Mouse (Mus musculus): Measurements from ENCODE around the gene Fcrl6. TPM values are rescaled to one million over a fixed set of nuclear protein-coding genes. Genes with fewer than 3 reads are reported as not detected.
A peak's percentile ranks its signal among the peaks of the same experiment; 100 is the strongest.

Gene Fcrl6
- total RNA-seq, 2 experiments from 2014 or later: not detected

DNA sequence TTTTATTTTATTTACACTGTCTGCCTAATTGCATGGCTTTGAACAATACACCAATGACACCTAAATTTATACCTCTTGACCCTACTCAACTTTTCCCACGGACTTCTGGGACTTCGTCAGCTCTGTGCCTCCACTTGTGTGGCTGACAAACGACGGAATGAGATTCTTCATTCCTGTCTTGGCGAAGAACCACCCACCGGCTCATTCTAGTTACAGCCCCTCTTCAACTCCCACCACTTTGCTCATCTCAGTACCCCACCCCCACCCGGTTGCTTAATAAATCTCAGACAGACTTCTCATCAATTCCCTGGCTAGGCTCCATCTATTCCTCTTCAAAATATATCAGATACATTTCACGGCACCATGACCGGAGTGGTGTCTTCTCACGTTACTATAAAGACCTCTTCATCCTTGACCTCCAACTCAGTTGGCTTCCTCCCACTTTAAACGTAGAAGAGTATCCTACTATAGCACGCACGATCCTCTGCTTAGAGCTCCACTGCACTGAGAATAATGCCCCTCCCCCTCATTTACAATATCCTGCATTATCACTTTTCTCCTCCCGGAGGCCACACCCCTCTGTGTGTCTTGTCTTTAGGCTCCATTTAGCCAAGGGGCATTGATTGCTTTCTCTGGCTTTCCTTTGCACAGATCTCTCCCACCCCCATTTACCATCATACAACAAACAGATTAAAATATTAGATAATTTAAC, 15.2 kb upstream of the Fcrl6 start:
- no peak for DNase-seq
- intact Hi-C loops (cut with DNase I; ENCODE audit: low total_unique reads): loop anchor here (5.0 kb wide), 1 partner anchor 85 kb away; no protein-coding TSS in a partner anchor

GRCm38 (mm10) chr1:172616537-172617300, 14.4 kb upstream of the Fcrl6 start:
- DNase-seq: no peak
- intact Hi-C loops (cut with DNase I; ENCODE audit: low total_unique reads): loop anchor here (5.0 kb wide), 1 partner anchor 84 kb away; no protein-coding TSS in a partner anchor

GRCm38 (mm10) chr1:172615412-172615811, 13.1 kb upstream of the Fcrl6 start:
- intact Hi-C loops (cut with DNase I; ENCODE audit: low total_unique reads): loop anchor here (5.0 kb wide), 1 partner anchor 83 kb away; no protein-coding TSS in a partner anchor
- DNase-seq: no peak

- intact Hi-C loops (cut with DNase I; ENCODE audit: low total_unique reads): loop anchor here (5.0 kb wide), 1 partner anchor 82 kb away; no protein-coding TSS in a partner anchor
- no peak for DNase-seq
Observed at GRCm38 (mm10) chr1:172614654-172615053, 12.3 kb upstream of the Fcrl6 start.

DNA sequence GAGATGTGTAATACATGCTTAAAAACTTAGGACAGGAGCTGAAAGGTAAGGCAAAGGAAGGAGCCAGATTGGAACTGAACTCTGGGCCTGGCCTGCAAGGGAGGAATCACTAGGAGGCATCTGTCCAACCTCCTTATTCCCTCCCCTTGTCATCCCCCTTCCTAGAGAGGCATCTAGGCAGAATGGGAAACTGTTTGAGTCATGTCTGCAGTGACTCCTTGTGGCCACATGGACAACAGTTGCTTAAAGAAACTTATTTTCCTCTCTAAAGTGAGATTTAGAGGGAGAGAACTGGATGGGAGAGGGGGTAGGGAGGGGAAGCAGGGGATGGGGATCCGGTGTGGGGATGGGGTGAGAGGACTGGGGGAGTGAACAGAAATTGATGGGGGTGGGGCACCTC, 10.4 kb upstream of the Fcrl6 start:
- intact Hi-C loops (cut with DNase I; ENCODE audit: low total_unique reads): no loop called here
- no peak for DNase-seq

DNA sequence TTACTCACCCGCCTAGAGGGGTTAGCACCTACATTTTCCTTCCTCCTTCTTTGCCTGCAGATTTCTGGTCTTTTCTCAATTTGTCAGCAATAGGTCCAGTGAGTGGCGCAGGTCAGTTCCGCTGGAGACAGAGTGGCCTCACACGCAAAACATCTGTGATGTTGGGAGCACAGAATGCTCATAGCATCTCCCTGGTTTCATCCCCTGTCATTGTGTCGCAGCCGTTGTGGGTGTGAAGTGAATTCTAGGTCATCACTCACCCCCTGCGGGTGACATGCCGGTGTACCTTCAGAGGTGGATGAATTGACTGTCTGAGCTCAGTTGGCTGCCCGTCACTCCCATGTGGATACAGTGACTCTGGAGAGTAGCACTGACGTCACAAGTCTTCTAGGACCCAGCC, 9.0 kb upstream of the Fcrl6 start:
- intact Hi-C loops (cut with DNase I; ENCODE audit: low total_unique reads): no loop called here
- DNase-seq: no peak

DNA sequence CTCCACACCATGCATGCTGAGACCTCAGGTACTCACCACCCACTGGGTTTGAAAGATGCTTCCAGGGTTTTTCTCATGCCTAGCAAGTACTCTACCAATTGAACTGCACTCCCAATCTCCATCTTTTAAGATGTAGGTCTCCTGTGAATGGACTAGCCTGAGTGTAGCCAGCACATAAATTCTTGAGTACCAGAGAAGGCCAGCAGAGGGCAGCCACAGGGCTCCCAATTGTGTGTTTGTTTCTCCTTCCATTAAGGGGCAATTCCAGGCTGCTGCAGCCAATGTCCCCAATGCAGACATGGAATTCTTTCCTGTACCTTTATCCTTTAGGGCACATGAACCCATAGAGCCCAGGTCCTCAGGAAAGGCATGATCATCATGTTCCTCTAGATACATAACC, 7.9 kb downstream of the Fcrl6 start:
- intact Hi-C loops (cut with DNase I; ENCODE audit: low total_unique reads): no loop called here
- no peak for DNase-seq

GRCm38 (mm10) chr1:172593956-172594355, 8.4 kb downstream of the Fcrl6 start:
- no peak for DNase-seq
- intact Hi-C loops (cut with DNase I; ENCODE audit: low total_unique reads): no loop called here

DNA sequence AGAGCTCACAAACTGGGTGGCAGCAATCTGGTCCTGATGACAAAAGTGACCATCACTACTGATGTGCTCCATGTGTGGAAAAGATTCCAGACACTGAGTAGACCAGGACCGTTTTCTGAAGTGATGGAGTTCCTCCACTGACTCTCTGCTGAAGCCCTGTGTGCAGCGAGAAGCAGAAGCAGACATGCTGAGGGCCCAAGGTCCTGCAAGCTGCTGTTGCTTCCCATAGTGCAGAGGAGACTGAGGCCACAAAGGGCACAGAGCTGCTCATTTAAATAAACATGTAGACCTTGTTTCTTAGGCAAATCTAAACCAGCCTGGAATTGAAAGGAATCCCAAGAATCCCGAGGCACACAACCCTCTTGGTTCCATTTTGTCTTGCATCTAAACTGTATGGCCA, 9.0 kb downstream of the Fcrl6 start:
- intact Hi-C loops (cut with DNase I; ENCODE audit: low total_unique reads): no loop called here
- DNase-seq: no peak

- no peak for DNase-seq
- intact Hi-C loops (cut with DNase I; ENCODE audit: low total_unique reads): no loop called here
Observed at GRCm38 (mm10) chr1:172590385-172590784, 12.0 kb downstream of the Fcrl6 start, which contains the start of gene Slamf8. TSS of gene Slamf8 (minus strand) at chr1:172590568.

DNA sequence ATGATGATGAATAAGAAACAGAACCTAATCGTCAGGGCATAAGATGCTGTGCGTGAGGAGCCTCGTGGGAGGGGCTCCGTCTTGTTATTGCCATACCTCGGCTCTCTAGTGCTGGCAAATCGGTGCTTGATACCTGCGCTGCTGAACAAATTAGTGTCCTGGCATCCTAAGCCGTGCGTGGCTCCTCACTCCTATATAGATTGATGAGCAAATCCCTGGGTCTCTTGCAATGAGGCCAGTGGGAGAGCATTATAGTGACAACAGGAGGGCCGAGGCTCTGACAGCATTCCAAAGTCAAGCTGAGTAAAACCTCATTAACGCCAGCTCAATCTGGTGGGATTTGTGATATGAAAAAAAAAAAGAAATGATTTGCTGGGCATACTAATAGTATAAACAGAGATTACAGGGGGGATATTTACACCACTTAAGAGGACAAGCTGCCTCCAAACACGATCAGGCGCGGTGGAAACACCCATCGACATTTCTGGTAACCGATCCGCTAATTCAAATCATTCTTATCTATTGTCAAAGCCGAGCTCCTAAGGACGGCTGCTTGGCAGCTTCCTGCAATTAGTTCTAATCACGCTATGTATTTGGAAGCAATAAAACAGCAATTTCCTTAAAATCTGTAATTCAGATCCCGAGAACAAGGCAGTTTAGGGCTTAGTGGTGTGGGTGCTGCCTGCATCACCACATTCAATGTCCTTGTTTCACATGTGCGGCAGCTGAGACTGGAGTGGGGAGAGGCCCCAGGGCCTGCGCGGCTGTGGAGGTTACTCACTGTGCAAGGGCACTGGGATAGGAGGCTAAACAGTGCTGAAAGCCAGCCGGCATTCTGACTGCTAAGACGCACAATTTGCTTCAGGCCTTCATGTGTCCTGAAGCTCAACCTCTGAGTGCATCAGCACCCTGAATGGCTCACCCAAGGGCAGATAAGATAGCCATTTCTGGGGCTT, 16.5 kb downstream of the Fcrl6 start:
- DNase-seq: no peak
- intact Hi-C loops (cut with DNase I; ENCODE audit: low total_unique reads): no loop called here

DNA sequence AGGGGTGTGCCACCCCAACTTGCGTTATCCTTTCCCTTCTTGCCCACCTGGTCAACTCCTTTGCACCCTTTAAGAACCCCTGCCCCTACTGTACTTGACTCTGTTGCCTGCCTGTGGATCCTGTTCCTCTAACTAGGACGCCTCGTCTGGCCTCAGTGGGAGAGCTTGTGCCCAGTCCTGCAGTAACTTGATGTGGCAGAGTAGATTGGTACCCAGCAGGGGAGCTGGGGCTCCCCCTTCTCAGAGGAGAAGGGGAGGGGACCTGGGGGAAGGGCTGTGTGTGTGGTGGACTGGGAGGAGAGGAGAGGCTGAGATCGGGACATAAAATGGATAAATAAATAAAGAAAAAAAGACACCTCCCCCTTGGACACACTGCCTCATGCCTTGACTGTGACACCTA, 17.3 kb downstream of the Fcrl6 start:
- DNase-seq: no peak
- intact Hi-C loops (cut with DNase I; ENCODE audit: low total_unique reads): no loop called here

GRCm38 (mm10) chr1:172584271-172584670, 18.1 kb downstream of the Fcrl6 start:
- intact Hi-C loops (cut with DNase I; ENCODE audit: low total_unique reads): no loop called here
- DNase-seq: no peak

DNA sequence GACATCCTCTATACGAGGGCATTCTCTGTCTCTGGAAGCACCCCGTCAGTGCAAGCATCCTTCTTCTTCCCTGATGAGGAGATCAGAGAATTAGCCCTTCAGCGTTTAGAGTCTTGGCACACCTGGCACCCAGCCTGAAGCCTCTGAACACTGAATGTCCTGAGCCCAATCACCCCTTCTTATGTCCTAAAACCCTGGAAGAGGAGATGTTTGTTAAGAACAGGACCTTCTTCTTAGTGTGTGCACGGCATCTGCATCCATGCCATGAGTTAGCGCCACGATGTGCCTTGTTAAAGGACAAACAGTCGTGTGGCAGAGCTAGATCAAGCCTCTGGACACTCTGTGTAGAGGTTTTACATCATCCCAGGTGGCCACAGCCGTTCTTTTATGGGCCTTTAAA, 19.9 kb downstream of the Fcrl6 start:
- intact Hi-C loops (cut with DNase I; ENCODE audit: low total_unique reads): no loop called here
- DNase-seq: no peak

DNA sequence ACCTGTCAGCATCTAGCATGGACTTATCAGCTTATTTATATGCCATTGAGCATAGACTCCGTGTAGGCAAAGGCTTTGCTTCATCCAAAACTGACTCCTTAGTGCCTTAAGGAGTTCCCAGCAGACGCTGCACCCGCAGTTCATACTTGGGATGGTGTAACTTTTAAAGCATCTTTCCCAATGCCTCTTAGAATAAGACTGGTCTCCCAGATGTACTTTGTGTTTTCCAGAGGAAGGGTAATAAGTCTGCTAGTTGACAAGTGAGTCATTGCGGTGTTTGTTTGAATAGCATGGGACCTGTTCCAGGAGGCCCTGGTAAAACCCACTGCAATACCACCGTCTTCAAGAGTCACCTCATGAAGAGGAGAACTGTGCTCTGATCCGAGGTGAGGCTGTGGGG, 22.2 kb downstream of the Fcrl6 start:
- DNase-seq: no peak
- intact Hi-C loops (cut with DNase I; ENCODE audit: low total_unique reads): no loop called here

DNA sequence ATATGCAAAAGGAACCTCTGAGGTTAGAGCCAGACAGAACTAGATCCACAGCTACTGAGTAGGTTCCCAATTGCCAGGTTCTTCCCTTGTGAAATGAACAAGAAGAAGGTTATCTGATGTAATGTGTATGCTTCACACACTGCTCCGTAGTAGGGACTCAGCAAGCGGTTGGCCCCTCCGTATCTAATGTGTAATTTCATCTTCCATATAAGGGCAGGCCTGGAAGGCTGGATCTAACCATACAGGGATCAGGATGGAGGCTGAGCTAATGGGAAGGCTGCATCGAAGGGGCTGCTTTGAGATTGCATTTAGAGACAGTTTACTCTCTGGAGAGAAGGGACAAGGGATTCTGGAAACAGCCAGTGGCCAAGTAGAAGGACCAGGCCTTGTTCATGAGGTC, 34.6 kb downstream of the Fcrl6 start:
- intact Hi-C loops (cut with DNase I; ENCODE audit: low total_unique reads): no loop called here
- no peak for DNase-seq

- intact Hi-C loops (cut with DNase I; ENCODE audit: low total_unique reads): no loop called here
- DNase-seq: no peak
Observed at GRCm38 (mm10) chr1:172566131-172566530, 36.2 kb downstream of the Fcrl6 start.

DNA sequence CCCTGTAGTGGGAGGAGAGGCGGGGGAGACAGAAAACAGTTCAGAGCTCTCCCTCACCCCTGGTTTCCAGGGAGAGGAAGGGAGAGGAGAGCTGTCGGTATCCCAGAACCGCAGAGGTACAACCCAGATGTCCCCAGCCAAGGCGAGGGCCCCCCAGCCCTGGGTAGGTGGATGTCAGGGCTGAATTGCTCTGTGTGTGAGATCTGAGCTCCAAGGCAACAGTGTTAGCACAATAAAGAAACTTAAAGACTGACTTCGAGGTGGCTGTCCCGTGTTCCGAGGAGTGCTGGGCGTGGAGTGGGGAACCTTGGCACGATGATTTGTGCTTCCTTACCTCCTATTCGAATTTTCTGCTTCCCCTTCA, 38.9 kb downstream of the Fcrl6 start:
- intact Hi-C loops (cut with DNase I; ENCODE audit: low total_unique reads): no loop called here
- no peak for DNase-seq

DNA sequence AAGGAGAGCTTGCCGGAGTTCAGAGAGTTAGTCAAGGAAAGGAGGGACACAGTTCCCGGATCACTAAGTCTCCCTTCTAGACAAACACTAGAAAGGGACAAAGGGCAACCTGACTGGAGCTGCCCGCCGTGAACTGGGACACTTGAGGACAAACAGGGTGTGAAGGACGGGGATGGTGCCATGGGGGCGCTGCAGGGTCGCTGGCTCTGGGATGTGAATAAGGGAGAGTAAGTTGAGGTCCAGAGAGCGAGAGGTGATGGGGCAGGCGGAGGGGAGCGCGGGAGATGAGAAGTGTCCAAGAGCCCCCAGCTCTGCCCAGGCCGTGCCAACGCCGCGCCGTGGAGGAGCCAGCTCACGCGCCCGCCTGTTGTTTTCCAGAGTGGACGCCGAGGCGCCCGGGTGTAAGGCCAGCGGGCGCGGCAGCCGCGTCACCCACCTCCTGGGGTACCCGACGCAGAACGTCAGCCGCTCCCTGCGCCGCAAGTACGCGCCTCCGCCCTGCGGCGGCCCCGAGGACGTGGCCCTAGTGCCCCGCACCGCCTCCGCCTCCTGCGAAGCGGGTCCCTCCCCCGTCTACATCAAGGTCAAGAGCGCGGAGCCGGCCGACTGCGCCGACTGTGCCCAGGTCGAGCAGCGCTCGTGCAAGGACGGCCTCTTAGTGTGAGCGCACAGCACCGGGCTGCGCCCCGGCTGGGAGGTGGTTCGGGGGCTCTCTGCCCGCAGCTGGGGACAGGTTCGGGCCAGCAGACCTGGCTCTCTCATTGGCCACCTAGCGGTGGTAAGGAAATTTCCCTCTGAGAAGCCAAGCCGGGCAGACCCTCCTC, 39.5 kb downstream of the Fcrl6 start:
- intact Hi-C loops (cut with DNase I; ENCODE audit: low total_unique reads): no loop called here
- peak; percentile 70 for DNase-seq
